Mouse (Mus musculus) liver, embryonic 13.5 days (tissue): ENCODE measurements at regions not wholly inside any gene's neighbourhood (a gene's known extent, or its start where the extent isn't known, plus 50 kb on each side); places are given as distances from the start of the nearest gene placed in this dataset.

ENCODE experiments used
- ATAC-seq: fragments of 200-750 bp; cut with Nextera tagmentation; 2 replicates; pipeline ENCODE4 v1.8.0; 2017; ENCODE audit warnings: low read depth, mild to moderate bottlenecking, moderate number of reproducible peaks, moderate library complexity
- DNase-seq: peaks from one replicate; pipeline ENCODE4 v3.0.0; 2022
- H3K27ac ChIP-seq: fragments of 300-500 bp; sonication (generic); 2 replicates; pipeline ENCODE4 v1.5.1; 2015; ENCODE audit warnings: moderate library complexity, mild to moderate bottlenecking, inconsistent platforms
- H3K27me3 ChIP-seq: fragments of 300-500 bp; sonication (generic); 2 replicates; pipeline ENCODE4 v1.6.1; 2015; ENCODE audit warnings: mild to moderate bottlenecking, inconsistent platforms
- H3K36me3 ChIP-seq: fragments of 300-500 bp; sonication (generic); 2 replicates; pipeline ENCODE4 v1.6.1; 2015; ENCODE audit warnings: mild to moderate bottlenecking, inconsistent platforms
- H3K4me1 ChIP-seq: fragments of 300-500 bp; sonication (generic); replicated peaks from 2 replicates; pipeline ENCODE4 v1.6.1; 2015; ENCODE audit warnings: inconsistent platforms
- H3K4me2 ChIP-seq: fragments of 300-500 bp; sonication (generic); 2 replicates; pipeline ENCODE4 v1.6.1; 2015; ENCODE audit warnings: inconsistent platforms, mild to moderate bottlenecking, moderate library complexity
- H3K4me3 ChIP-seq: fragments of 300-500 bp; sonication (generic); replicated peaks from 2 replicates; pipeline ENCODE4 v1.5.1; 2015; ENCODE audit warnings: mild to moderate bottlenecking, inconsistent platforms
- H3K9ac ChIP-seq: fragments of 300-500 bp; sonication (generic); 2 replicates; pipeline ENCODE4 v1.6.1; 2015; ENCODE audit warnings: mild to moderate bottlenecking, inconsistent platforms
- H3K9me3 ChIP-seq: fragments of 300-500 bp; sonication (generic); replicated peaks from 2 replicates; pipeline ENCODE4 v1.6.1; 2016; ENCODE audit warnings: inconsistent platforms
- WGBS: fragments of 180-500 bp; shearing (Covaris S2); methylation state at CpG from one replicate; pipeline ENCODE4 v1.1.7; 2015; ENCODE audit not compliant: insufficient replicate concordance; 5-methylcytosine and 5-hydroxymethylcytosine counted together

DNA sequence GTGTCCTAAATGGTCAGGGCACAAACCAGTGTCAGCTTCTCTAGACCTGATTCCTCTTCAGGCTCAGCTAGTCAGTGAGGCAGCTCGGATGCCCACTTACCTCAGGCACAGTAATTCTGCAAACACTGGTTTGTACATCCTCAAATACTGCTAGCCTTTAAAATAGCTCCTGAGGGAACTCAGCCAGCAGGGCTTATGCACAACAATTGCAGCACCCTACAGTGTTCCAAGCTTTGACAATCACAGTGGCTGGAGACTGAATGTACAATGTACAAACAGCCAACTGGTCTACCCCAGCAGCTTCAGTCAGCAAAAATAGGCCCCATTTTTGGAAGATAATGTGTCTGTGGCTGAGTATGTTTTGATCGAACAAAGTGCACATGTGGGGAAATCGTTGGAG is 129.6 kb downstream of the Rap2a start:
- no peak for ATAC-seq
- H3K4me3 ChIP-seq = no peak overlapping the region

GRCm38 (mm10) chr14:120611311-120611710 is 133.1 kb downstream of the Rap2a start:
- no peak overlapping the region for H3K9ac ChIP-seq
- no peak overlapping the region for H3K4me2 ChIP-seq
- H3K4me3 ChIP-seq = no peak overlapping the region
- H3K36me3 ChIP-seq = no peaks in the 10 kb centered on the region
- no peak for DNase-seq
- H3K9me3 ChIP-seq = no peaks in the 10 kb centered on the region
- no peaks in the 10 kb centered on the region for H3K27me3 ChIP-seq
- ATAC-seq = no peak
- WGBS = 78% methylated on average over 1 of the region's 1 CpGs
- H3K4me1 ChIP-seq = no peaks in the 10 kb centered on the region
- H3K27ac ChIP-seq = no peak overlapping the region

More for the DNA sequence above, 129.6 kb downstream of the Rap2a start:
- H3K27me3 ChIP-seq = no peaks in the 10 kb centered on the region
- H3K4me2 ChIP-seq = no peak overlapping the region
- H3K9me3 ChIP-seq = no peaks in the 10 kb centered on the region
- no peaks in the 10 kb centered on the region for H3K4me1 ChIP-seq
- WGBS = 62% methylated on average over 3 of the region's 3 CpGs
- no peaks in the 10 kb centered on the region for H3K36me3 ChIP-seq
- DNase-seq = no peak
- no peak overlapping the region for H3K27ac ChIP-seq
- no peak overlapping the region for H3K9ac ChIP-seq

DNA sequence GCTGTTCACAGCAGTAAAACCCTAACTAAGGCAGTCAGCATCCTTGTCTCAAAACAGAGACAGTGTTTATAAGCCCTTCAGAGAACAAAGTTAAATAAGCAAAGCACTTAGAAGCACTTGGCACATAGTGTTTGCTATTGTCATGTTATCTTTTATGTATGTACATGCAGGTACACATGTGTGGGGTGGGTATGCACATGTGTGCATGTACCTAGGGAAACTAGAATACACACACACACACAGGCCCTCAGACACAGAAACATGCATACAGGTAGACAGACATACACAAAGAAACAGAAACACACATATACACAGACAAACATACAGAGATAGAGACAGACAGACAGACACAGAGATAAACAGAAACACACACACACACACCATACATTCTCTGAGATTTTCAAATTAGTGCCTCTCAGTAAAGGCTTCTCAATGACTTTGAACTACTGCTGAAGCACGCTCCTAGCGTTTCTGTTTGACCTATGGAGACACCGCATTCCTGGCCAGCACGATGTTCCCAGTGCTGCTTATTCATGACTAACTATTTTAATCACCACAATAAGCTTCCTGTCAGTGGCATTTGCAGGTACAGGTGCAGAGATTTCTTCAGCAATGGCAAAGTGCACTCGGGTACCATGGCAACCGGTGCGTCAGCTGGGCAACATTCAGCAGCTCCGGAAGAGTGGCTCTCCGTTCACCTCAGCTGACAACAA is 148.1 kb downstream of the Rap2a start:
- Histone ChIP-seq H3K4me3 (no peak overlapping the region), H3K36me3 (no peaks in the 10 kb centered on the region), H3K4me1 (no peaks in the 10 kb centered on the region), H3K27ac (no peak overlapping the region), H3K4me2 (no peak overlapping the region), H3K9me3 (no peaks in the 10 kb centered on the region), H3K27me3 (no peaks in the 10 kb centered on the region), H3K9ac (no peak overlapping the region)
- WGBS = 71% methylated on average over 9 of the region's 9 CpGs
- ATAC-seq (no peak), DNase-seq (no peak)

- no peak overlapping the region for H3K9ac ChIP-seq
- H3K4me3 ChIP-seq = no peak overlapping the region
- DNase-seq (no peak), ATAC-seq (no peak)
- no peaks in the 10 kb centered on the region for H3K9me3 ChIP-seq
- 59% methylated on average over 4 of the region's 4 CpGs for WGBS
- H3K27me3 ChIP-seq = no peaks in the 10 kb centered on the region
- no peak overlapping the region for H3K27ac ChIP-seq
- no peaks in the 10 kb centered on the region for H3K4me1 ChIP-seq
- H3K4me2 ChIP-seq = no peak overlapping the region
- no peaks in the 10 kb centered on the region for H3K36me3 ChIP-seq
Measured at GRCm38 (mm10) chr14:120626936-120627277, 148.7 kb downstream of the Rap2a start.

DNA sequence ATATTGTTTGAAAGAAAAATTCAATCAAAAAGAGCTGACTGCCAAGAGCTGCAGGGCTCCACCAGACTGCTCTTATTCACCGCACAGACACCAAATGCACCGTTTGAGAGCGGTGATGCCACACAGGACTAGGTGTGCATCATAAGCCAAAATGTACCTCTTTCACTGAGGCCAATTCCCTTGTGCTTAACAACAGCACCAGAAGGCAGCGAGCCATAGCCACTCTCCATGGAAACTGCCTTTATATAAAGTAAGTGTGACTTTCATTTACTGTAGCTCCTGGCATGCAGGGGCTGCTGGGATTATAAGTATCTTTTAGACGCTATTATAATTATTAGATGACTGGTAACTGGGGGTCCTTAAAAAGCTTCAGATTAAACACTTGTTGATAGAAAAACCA is 154.5 kb downstream of the Rap2a start:
- no peaks in the 10 kb centered on the region for H3K4me1 ChIP-seq
- DNase-seq (no peak), ATAC-seq (no peak)
- no peak overlapping the region for H3K4me2 ChIP-seq
- no peak overlapping the region for H3K9ac ChIP-seq
- no peaks in the 10 kb centered on the region for H3K36me3 ChIP-seq
- no peaks in the 10 kb centered on the region for H3K9me3 ChIP-seq
- no peak overlapping the region for H3K27ac ChIP-seq
- no peaks in the 10 kb centered on the region for H3K27me3 ChIP-seq
- WGBS = 77% methylated on average over 5 of the region's 5 CpGs
- no peak overlapping the region for H3K4me3 ChIP-seq

- no peaks in the 10 kb centered on the region for H3K9me3 ChIP-seq
- WGBS = 68% methylated on average over 6 of the region's 6 CpGs
- no peak overlapping the region for H3K27ac ChIP-seq
- H3K4me1 ChIP-seq = no peaks in the 10 kb centered on the region
- no peaks in the 10 kb centered on the region for H3K36me3 ChIP-seq
- ATAC-seq (no peak), DNase-seq (no peak)
- H3K27me3 ChIP-seq = no peaks in the 10 kb centered on the region
- no peak overlapping the region for H3K4me3 ChIP-seq
- H3K4me2 ChIP-seq = no peak overlapping the region
- H3K9ac ChIP-seq = no peak overlapping the region
Measured at GRCm38 (mm10) chr14:120636726-120637400, 158.6 kb downstream of the Rap2a start.

DNA sequence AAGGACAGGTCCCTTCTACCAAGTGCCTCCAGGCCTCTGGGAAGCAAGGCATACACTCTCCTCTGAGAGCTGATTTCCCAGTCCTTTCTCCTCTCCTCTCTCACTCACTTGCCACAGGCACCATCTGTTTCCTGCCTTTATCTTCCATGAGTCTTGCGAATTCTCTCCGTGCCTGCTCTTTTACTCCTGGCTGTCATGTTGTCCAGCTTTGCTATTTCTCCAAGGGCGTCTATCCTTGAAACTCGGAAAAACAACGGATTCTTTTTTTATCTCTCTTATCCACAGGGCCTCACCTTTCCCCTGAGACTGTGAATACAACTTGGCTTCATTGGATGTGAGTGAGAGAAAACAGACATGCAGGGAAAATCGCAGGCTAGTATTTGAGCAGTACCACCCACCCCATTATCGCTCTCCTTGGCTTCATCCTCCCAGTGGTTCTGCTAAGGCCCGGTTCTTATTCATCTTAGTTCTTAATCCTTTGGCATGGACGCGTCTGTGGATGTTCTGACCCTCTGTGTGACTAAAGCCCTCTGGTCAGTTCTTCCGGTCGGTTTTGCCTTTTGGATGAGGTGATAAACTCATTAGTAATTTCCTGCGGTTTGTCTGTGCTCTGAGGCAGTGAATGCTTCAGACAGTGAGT is 159.4 kb downstream of the Rap2a start:
- no peak for ATAC-seq
- 9% methylated on average over 13 of the region's 13 CpGs for WGBS

DNA sequence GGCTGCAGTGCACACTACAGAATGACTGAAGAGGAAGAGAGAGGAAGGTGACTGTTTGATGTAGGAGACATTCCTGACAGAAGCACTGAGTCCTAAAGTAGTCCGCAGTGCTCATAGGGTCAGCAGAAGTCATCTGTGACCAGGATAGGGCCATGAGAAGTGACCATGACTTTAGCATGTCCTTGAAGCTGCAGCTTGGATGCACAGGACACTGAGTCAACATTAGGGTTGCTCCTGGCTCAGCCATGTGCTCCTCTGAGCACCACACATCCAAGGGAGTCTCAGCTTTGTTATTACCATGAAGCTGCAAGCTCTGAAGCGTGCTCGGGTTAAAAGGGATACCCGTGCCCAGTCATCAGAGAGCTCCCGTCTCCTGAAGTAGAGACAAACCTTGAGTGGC is 164.3 kb downstream of the Rap2a start:
- no peaks in the 10 kb centered on the region for H3K36me3 ChIP-seq
- H3K9me3 ChIP-seq = no peaks in the 10 kb centered on the region
- no peaks in the 10 kb centered on the region for H3K4me1 ChIP-seq
- no peak for DNase-seq
- H3K4me2 ChIP-seq = no peak overlapping the region
- ATAC-seq = no peak
- H3K9ac ChIP-seq = no peak overlapping the region
- 75% methylated on average over 5 of the region's 5 CpGs for WGBS
- no peak overlapping the region for H3K4me3 ChIP-seq
- H3K27ac ChIP-seq = no peak overlapping the region
- no peaks in the 10 kb centered on the region for H3K27me3 ChIP-seq

More for the DNA sequence above, 159.4 kb downstream of the Rap2a start:
- Histone ChIP-seq H3K9me3 (no peaks in the 10 kb centered on the region), H3K36me3 (no peaks in the 10 kb centered on the region), H3K4me2 (no peak overlapping the region), H3K9ac (no peak overlapping the region), H3K27me3 (no peaks in the 10 kb centered on the region), H3K4me3 (no peak overlapping the region), H3K4me1 (no peaks in the 10 kb centered on the region), H3K27ac (no peak overlapping the region)
- DNase-seq = no peak

DNA sequence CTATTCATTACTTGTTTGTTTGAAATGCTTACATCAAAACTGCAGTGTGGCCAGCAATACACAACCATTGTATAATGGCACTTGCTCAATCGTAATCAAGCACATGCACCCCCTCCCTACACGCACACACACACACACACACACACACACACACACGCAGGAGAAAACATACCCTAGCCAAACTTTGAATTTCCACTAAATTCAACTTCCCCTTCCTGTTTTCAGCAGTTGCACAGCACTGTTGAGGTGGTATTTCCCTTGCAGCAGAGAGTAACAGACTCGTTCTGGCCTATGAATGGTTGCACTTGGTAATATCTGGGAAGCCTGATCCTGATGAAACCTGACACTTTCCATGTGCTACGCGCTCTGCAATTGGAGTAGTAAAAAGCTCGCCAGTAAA is 173.8 kb downstream of the Rap2a start:
- no peak for ATAC-seq

GRCm38 (mm10) chr14:120660321-120660781 is 182.1 kb downstream of the Rap2a start:
- Histone ChIP-seq H3K9me3 (no peaks in the 10 kb centered on the region), H3K9ac (no peak overlapping the region), H3K4me2 (no peak overlapping the region), H3K36me3 (no peaks in the 10 kb centered on the region), H3K4me3 (no peak overlapping the region), H3K27me3 (no peaks in the 10 kb centered on the region), H3K27ac (no peak overlapping the region), H3K4me1 (no peaks in the 10 kb centered on the region)
- 49% methylated on average over 6 of the region's 6 CpGs for WGBS
- ATAC-seq = no peak
- DNase-seq = no peak

More for the DNA sequence above, 173.8 kb downstream of the Rap2a start:
- H3K4me1 ChIP-seq = no peaks in the 10 kb centered on the region
- no peak for DNase-seq
- H3K27me3 ChIP-seq = no peaks in the 10 kb centered on the region
- 61% methylated on average over 7 of the region's 7 CpGs for WGBS
- no peak overlapping the region for H3K27ac ChIP-seq
- no peak overlapping the region for H3K9ac ChIP-seq
- H3K4me3 ChIP-seq = no peak overlapping the region
- no peaks in the 10 kb centered on the region for H3K36me3 ChIP-seq
- no peaks in the 10 kb centered on the region for H3K9me3 ChIP-seq
- no peak overlapping the region for H3K4me2 ChIP-seq

- Histone ChIP-seq H3K4me2 (no peak overlapping the region), H3K4me3 (no peak overlapping the region), H3K4me1 (no peaks in the 10 kb centered on the region), H3K9me3 (no peaks in the 10 kb centered on the region), H3K27me3 (no peaks in the 10 kb centered on the region), H3K9ac (no peak overlapping the region), H3K36me3 (no peaks in the 10 kb centered on the region), H3K27ac (no peak overlapping the region)
- no peak for ATAC-seq
- DNase-seq = no peak
- 37% methylated on average over 5 of the region's 5 CpGs for WGBS
Measured at GRCm38 (mm10) chr14:120661111-120661510, 182.9 kb downstream of the Rap2a start.
